Mouse (Mus musculus) embryonic facial prominence, embryonic 11.5 days (tissue): ENCODE data around the gene Cxcr4. TPM values are rescaled to one million over a fixed set of nuclear protein-coding genes. Genes with fewer than 3 reads are reported as not detected.
"Not testable (repeated sequence)": the region's sequence is repeated elsewhere in the genome, so short reads cannot be mapped to it uniquely, and the experiment has no call there.

ENCODE experiments used
- ATAC-seq: fragments of 200-750 bp; cut with Nextera tagmentation; replicated peaks from 2 replicates; pipeline ENCODE4 v1.8.0; 2017; ENCODE audit warnings: low read depth; ENCODE audit not compliant: insufficient number of reproducible peaks, low FRiP score, low TSS enrichment
- DNase-seq: peaks from one replicate; pipeline ENCODE4 v3.0.0-alpha.2; 2015; ENCODE audit warnings: low spot score
- H3K27ac ChIP-seq: fragments of 300-500 bp; sonication (generic); replicated peaks from 2 replicates; pipeline ENCODE4 v1.5.1; 2014; ENCODE audit warnings: mild to moderate bottlenecking, low read depth, low read length, control low read depth
- H3K27me3 ChIP-seq: fragments of 300-500 bp; sonication (generic); 2 replicates; pipeline ENCODE4 v1.6.1; 2014; ENCODE audit warnings: mild to moderate bottlenecking, low read length, moderate library complexity, mixed read lengths; ENCODE audit not compliant: control insufficient read depth, insufficient read depth
- H3K36me3 ChIP-seq: fragments of 300-500 bp; sonication (generic); replicated peaks from 2 replicates; pipeline ENCODE4 v1.6.1; 2014; ENCODE audit warnings: low read depth, mild to moderate bottlenecking, low read length, moderate library complexity, mixed read lengths; ENCODE audit not compliant: control insufficient read depth, insufficient read depth
- H3K4me1 ChIP-seq: fragments of 300-500 bp; sonication (generic); 2 replicates; pipeline ENCODE4 v1.6.1; 2014; ENCODE audit warnings: low read length, mixed read lengths; ENCODE audit not compliant: control insufficient read depth, insufficient read depth
- H3K4me2 ChIP-seq: fragments of 300-500 bp; sonication (generic); 2 replicates; pipeline ENCODE4 v1.6.1; 2014; ENCODE audit warnings: low read depth, mild to moderate bottlenecking, control low read depth, low read length, moderate library complexity
- H3K4me3 ChIP-seq: fragments of 300-500 bp; sonication (generic); 2 replicates; pipeline ENCODE4 v1.5.1; 2014; ENCODE audit warnings: low read depth, low read length, control low read depth
- H3K9ac ChIP-seq: fragments of 300-500 bp; sonication (generic); replicated peaks from 2 replicates; pipeline ENCODE4 v1.6.1; 2014; ENCODE audit warnings: mild to moderate bottlenecking, control low read depth, low read length
- H3K9me3 ChIP-seq: fragments of 300-500 bp; sonication (generic); replicated peaks from 2 replicates; pipeline ENCODE4 v1.6.1; 2016; ENCODE audit warnings: mild to moderate bottlenecking, low read length, inconsistent platforms, mixed read lengths; ENCODE audit not compliant: control insufficient read depth
- WGBS: fragments of 180-500 bp; shearing (Covaris S2); extraction: QIAGEN DNeasy Blood & Tissue Kit; methylation state at CpG from one replicate; pipeline ENCODE4 v1.1.7; 2014; 5-methylcytosine and 5-hydroxymethylcytosine counted together
- polyA plus RNA-seq: library from polyadenylated mRNA; unstranded; fragments of >200 nt; fragmentation: Nextera tagmentation; extraction: Ambion mirVana; gene quantifications from 2 replicates; pipeline ENCODE4 v1.2.1, GENCODE M21; 2014

Cxcr4 gene
- polyA plus RNA-seq, 1 experiment from 2014 or later = 6.8 TPM

GRCm38 (mm10) chr1:128586928-128587780, 4.9 kb downstream of the Cxcr4 start:
- Histone ChIP-seq H3K27ac (no peak overlapping the region), H3K36me3 (no peaks in the 10 kb centered on the region), H3K9ac (no peak overlapping the region), H3K4me3 (no peak overlapping the region), H3K9me3 (no peaks in the 10 kb centered on the region), H3K27me3 (peaks cover 12% of the 10 kb centered on the region), H3K4me1 (no peaks in the 10 kb centered on the region), H3K4me2 (no peak overlapping the region)
- 68% methylated on average over 8 of the region's 8 CpGs for WGBS
- DNase-seq (no peak), ATAC-seq (no peak)

GRCm38 (mm10) chr1:128586162-128586927, 5.7 kb downstream of the Cxcr4 start:
- ATAC-seq (peak; percentile 20; the same call in 1 of the 2 replicates), DNase-seq (no peak)
- Histone ChIP-seq H3K27ac (no peak overlapping the region), H3K9me3 (no peaks in the 10 kb centered on the region), H3K27me3 (peaks cover 12% of the 10 kb centered on the region), H3K4me2 (no peak overlapping the region), H3K36me3 (no peaks in the 10 kb centered on the region), H3K4me1 (no peaks in the 10 kb centered on the region), H3K9ac (no peak overlapping the region), H3K4me3 (no peak overlapping the region)
- 35% methylated on average over 8 of the region's 8 CpGs for WGBS

GRCm38 (mm10) chr1:128585396-128586161, 6.5 kb downstream of the Cxcr4 start:
- Histone ChIP-seq H3K4me2 (no peak overlapping the region), H3K4me1 (no peaks in the 10 kb centered on the region), H3K4me3 (no peak overlapping the region), H3K27ac (no peak overlapping the region), H3K9me3 (no peaks in the 10 kb centered on the region), H3K36me3 (no peaks in the 10 kb centered on the region), H3K27me3 (peaks cover 6% of the 10 kb centered on the region), H3K9ac (no peak overlapping the region)
- 43% methylated on average over 3 of the region's 3 CpGs for WGBS
- ATAC-seq (peak; percentile 68; the same call in 1 of the 2 replicates), DNase-seq (no peak)

- WGBS = 100% methylated on average over 1 of the region's 1 CpGs
- not testable (repeated sequence) for H3K36me3 ChIP-seq, ATAC-seq, H3K27me3 ChIP-seq, DNase-seq, H3K27ac ChIP-seq, H3K4me3 ChIP-seq, H3K4me2 ChIP-seq, H3K9me3 ChIP-seq, H3K4me1 ChIP-seq, H3K9ac ChIP-seq
Observed at GRCm38 (mm10) chr1:128584716-128585115, 7.4 kb downstream of the Cxcr4 start.

GRCm38 (mm10) chr1:128583279-128583872, 8.7 kb downstream of the Cxcr4 start:
- H3K4me3 ChIP-seq = no peak overlapping the region
- 52% methylated on average over 6 of the region's 6 CpGs for WGBS
- no peaks in the 10 kb centered on the region for H3K4me1 ChIP-seq
- no peak overlapping the region for H3K27ac ChIP-seq
- ATAC-seq (no peak), DNase-seq (no peak)
- no peak overlapping the region for H3K4me2 ChIP-seq
- no peaks in the 10 kb centered on the region for H3K9me3 ChIP-seq
- no peaks in the 10 kb centered on the region for H3K27me3 ChIP-seq
- no peak overlapping the region for H3K9ac ChIP-seq
- H3K36me3 ChIP-seq = no peaks in the 10 kb centered on the region

- H3K27me3 ChIP-seq = no peaks in the 10 kb centered on the region
- H3K9ac ChIP-seq = no peak overlapping the region
- DNase-seq = no peak
- no peak overlapping the region for H3K27ac ChIP-seq
- no peak for ATAC-seq
- no peak overlapping the region for H3K4me2 ChIP-seq
- no peaks in the 10 kb centered on the region for H3K36me3 ChIP-seq
- 88% methylated on average over 3 of the region's 3 CpGs for WGBS
- no peaks in the 10 kb centered on the region for H3K4me1 ChIP-seq
- H3K4me3 ChIP-seq = no peak overlapping the region
- H3K9me3 ChIP-seq = no peaks in the 10 kb centered on the region
Observed at GRCm38 (mm10) chr1:128580321-128580720, 11.8 kb downstream of the Cxcr4 start.

- ATAC-seq = no peak
- Histone ChIP-seq H3K36me3 (no peaks in the 10 kb centered on the region), H3K27ac (no peak overlapping the region), H3K9me3 (no peaks in the 10 kb centered on the region), H3K9ac (no peak overlapping the region), H3K4me3 (no peak overlapping the region), H3K27me3 (no peaks in the 10 kb centered on the region), H3K4me2 (no peak overlapping the region), H3K4me1 (no peaks in the 10 kb centered on the region)
- DNase-seq = no peak
- 67% methylated on average over 2 of the region's 2 CpGs for WGBS
Observed at GRCm38 (mm10) chr1:128578454-128578853, 13.6 kb downstream of the Cxcr4 start.
